Mouse (Mus musculus) MEL (cell line): ENCODE results near the gene Jup. TPM values are rescaled to one million over a fixed set of nuclear protein-coding genes. Genes with fewer than 3 reads are reported as not detected.

ENCODE experiments used
- DNase-seq: peaks from one replicate; pipeline ENCODE4 v3.0.0; 2011; ENCODE audit warnings: low read depth, low spot score
- H3K27ac ChIP-seq: 2 replicates; pipeline ENCODE4 v1.5.1; 2012; ENCODE audit warnings: low read depth, mild to moderate bottlenecking, control low read depth, low read length, moderate library complexity; ENCODE audit not compliant: control insufficient read depth
- H3K27me3 ChIP-seq, 2 experiments: fragments of 150-350 bp in 1 of 2; sonication (generic) in 1 of 2; 2 replicates each; pipeline ENCODE4 v1.6.1; 2012; ENCODE audit warnings: low read length in 2 of 2, mild to moderate bottlenecking in 2 of 2, improper control_type of control experiment in 1 of 2, moderate library complexity in 1 of 2; ENCODE audit not compliant: insufficient read depth in 2 of 2, control insufficient read depth in 1 of 2
- H3K36me3 ChIP-seq, 2 experiments: 2 replicates each; pipeline ENCODE4 v1.6.1; 2012 to 2014; ENCODE audit warnings: low read length in 2 of 2, improper control_type of control experiment in 1 of 2, inconsistent platforms in 1 of 2, mild to moderate bottlenecking in 1 of 2; ENCODE audit not compliant: insufficient read depth in 2 of 2, control insufficient read depth in 1 of 2
- H3K4me1 ChIP-seq, 2 experiments: fragments of 150-350 bp in 1 of 2; sonication (generic) in 1 of 2; 2 replicates each; pipeline ENCODE4 v1.6.1; 2012; ENCODE audit warnings: low read length in 2 of 2, improper control_type of control experiment in 1 of 2, mild to moderate bottlenecking in 1 of 2; ENCODE audit not compliant: insufficient read depth in 2 of 2, control insufficient read depth in 1 of 2
- H3K4me3 ChIP-seq, 2 experiments: fragments of 150-350 bp in 1 of 2; sonication (generic) in 1 of 2; 2 replicates each; pipeline ENCODE4 v1.5.1; 2012; ENCODE audit warnings: low read depth in 2 of 2, low read length in 2 of 2, mild to moderate bottlenecking in 2 of 2, moderate library complexity in 2 of 2, control low read depth in 1 of 2, improper control_type of control experiment in 1 of 2; ENCODE audit not compliant: control insufficient read depth in 1 of 2, insufficient read depth in 1 of 2
- H3K79me2 ChIP-seq: 2 replicates; pipeline ENCODE4 v1.6.1; 2012; ENCODE audit warnings: mild to moderate bottlenecking, low read length, moderate library complexity; ENCODE audit not compliant: control insufficient read depth, poor library complexity, insufficient read depth
- H3K9ac ChIP-seq: 2 replicates; pipeline ENCODE4 v1.6.1; 2012; ENCODE audit warnings: low read depth, mild to moderate bottlenecking, control low read depth, low read length, moderate library complexity; ENCODE audit not compliant: control insufficient read depth, poor library complexity, severe bottlenecking
- H3K9me3 ChIP-seq: fragments of 150-350 bp; sonication (generic); replicated peaks from 2 replicates; pipeline ENCODE4 v1.6.1; 2012; ENCODE audit warnings: mild to moderate bottlenecking, low read length, improper control_type of control experiment, moderate library complexity; ENCODE audit not compliant: insufficient read depth
- CHD1 ChIP-seq: IDR thresholded peaks from 2 replicates; pipeline ENCODE4 v1.6.1; 2012; ENCODE audit warnings: low read depth, mild to moderate bottlenecking, inconsistent platforms, low read length, improper control_type of control experiment
- CHD2 ChIP-seq: IDR thresholded peaks from 2 replicates; pipeline ENCODE4 v1.6.1; 2011; ENCODE audit warnings: low read length, improper control_type of control experiment
- CTCF ChIP-seq, 3 experiments: IDR thresholded peaks in 2 of 3; conservative IDR thresholded peaks in 1 of 3; 2 replicates each; pipeline ENCODE4 v1.5.1; 2011 to 2012; ENCODE audit warnings: low read length in 3 of 3, low read depth in 2 of 3, mild to moderate bottlenecking in 2 of 3, improper control_type of control experiment in 1 of 3, inconsistent platforms in 1 of 3, mixed read lengths in 1 of 3, moderate library complexity in 1 of 3; ENCODE audit not compliant: control insufficient read depth in 1 of 3, insufficient read depth in 1 of 3, poor library complexity in 1 of 3, severe bottlenecking in 1 of 3
- E2F4 ChIP-seq: IDR thresholded peaks from 2 replicates; pipeline ENCODE4 v1.6.1; 2011; ENCODE audit warnings: low read depth, low read length, improper control_type of control experiment, borderline replicate concordance
- ELF1 ChIP-seq: IDR thresholded peaks from 2 replicates; pipeline ENCODE4 v1.6.1; 2014; ENCODE audit warnings: low read depth, mild to moderate bottlenecking, inconsistent platforms, low read length, improper control_type of control experiment, moderate library complexity
- GABPA ChIP-seq: IDR thresholded peaks from 2 replicates; pipeline ENCODE4 v1.6.1; 2012; ENCODE audit warnings: low read depth, mild to moderate bottlenecking, inconsistent platforms, low read length, improper control_type of control experiment, moderate library complexity
- HCFC1 ChIP-seq: IDR thresholded peaks from 2 replicates; pipeline ENCODE4 v1.6.1; 2012; ENCODE audit warnings: low read depth, mild to moderate bottlenecking, inconsistent platforms, low read length, improper control_type of control experiment, moderate library complexity
- JUND ChIP-seq: IDR thresholded peaks from 2 replicates; pipeline ENCODE4 v1.6.1; 2011; ENCODE audit warnings: low read depth, mild to moderate bottlenecking, improper control_type of control experiment, low read length
- MAFK ChIP-seq: IDR thresholded peaks from 2 replicates; pipeline ENCODE4 v1.6.1; 2011; ENCODE audit warnings: low read depth, mild to moderate bottlenecking, low read length, improper control_type of control experiment, borderline replicate concordance
- MAZ ChIP-seq: IDR thresholded peaks from 2 replicates; pipeline ENCODE4 v1.6.1; 2012; ENCODE audit warnings: low read depth, mild to moderate bottlenecking, inconsistent platforms, low read length, improper control_type of control experiment
- MXI1 ChIP-seq: IDR thresholded peaks from 2 replicates; pipeline ENCODE4 v1.6.1; 2011; ENCODE audit warnings: mild to moderate bottlenecking, low read depth, low read length, improper control_type of control experiment
- MYB ChIP-seq: IDR thresholded peaks from 2 replicates; pipeline ENCODE4 v1.6.1; 2011; ENCODE audit warnings: mild to moderate bottlenecking, low read depth, low read length, improper control_type of control experiment
- NRF1 ChIP-seq: IDR thresholded peaks from 2 replicates; pipeline ENCODE4 v1.6.1; 2014; ENCODE audit warnings: low read depth, mild to moderate bottlenecking, inconsistent platforms, low read length, improper control_type of control experiment, moderate library complexity; ENCODE audit not compliant: poor library complexity, insufficient read depth, severe bottlenecking
- POLR2A ChIP-seq, 2 experiments: IDR thresholded peaks; 2 replicates each; pipeline ENCODE4 v1.6.1; 2011 to 2012; ENCODE audit warnings: low read length in 2 of 2, mild to moderate bottlenecking in 2 of 2, control low read depth in 1 of 2, improper control_type of control experiment in 1 of 2, low read depth in 1 of 2, moderate library complexity in 1 of 2; ENCODE audit not compliant: control insufficient read depth in 1 of 2, insufficient read depth in 1 of 2, poor library complexity in 1 of 2
- POLR2AphosphoS2 ChIP-seq: IDR thresholded peaks from 2 replicates; pipeline ENCODE4 v1.6.1; 2011; ENCODE audit warnings: low read length, improper control_type of control experiment
- RAD21 ChIP-seq: IDR thresholded peaks from 2 replicates; pipeline ENCODE4 v1.6.1; 2011; ENCODE audit warnings: mild to moderate bottlenecking, low read depth, low read length, improper control_type of control experiment
- RCOR1 ChIP-seq: IDR thresholded peaks from 2 replicates; pipeline ENCODE4 v1.6.1; 2012; ENCODE audit warnings: low read depth, mild to moderate bottlenecking, inconsistent platforms, low read length, improper control_type of control experiment
- SIN3A ChIP-seq: IDR thresholded peaks from 2 replicates; pipeline ENCODE4 v1.6.1; 2012; ENCODE audit warnings: low read length, improper control_type of control experiment, inconsistent platforms
- TAL1 ChIP-seq: IDR thresholded peaks from 2 replicates; pipeline ENCODE4 v1.6.1; 2012; ENCODE audit warnings: mild to moderate bottlenecking, inconsistent platforms, low read length, moderate library complexity, mixed read lengths
- UBTF ChIP-seq: IDR thresholded peaks from 2 replicates; pipeline ENCODE4 v1.6.1; 2012; ENCODE audit warnings: low read depth, mild to moderate bottlenecking, inconsistent platforms, low read length, improper control_type of control experiment, moderate library complexity, borderline replicate concordance; ENCODE audit not compliant: insufficient read depth
- USF2 ChIP-seq, 2 experiments: IDR thresholded peaks; 2 replicates each; pipeline ENCODE4 v1.6.1; 2011 to 2012; ENCODE audit warnings: improper control_type of control experiment in 2 of 2, low read length in 2 of 2, borderline replicate concordance in 1 of 2, inconsistent platforms in 1 of 2, low read depth in 1 of 2, mild to moderate bottlenecking in 1 of 2; ENCODE audit not compliant: insufficient read depth in 1 of 2
- ZC3H11A ChIP-seq: IDR thresholded peaks from 2 replicates; pipeline ENCODE4 v1.6.1; 2012; ENCODE audit warnings: low read depth, mild to moderate bottlenecking, inconsistent platforms, low read length, improper control_type of control experiment
- ZMIZ1 ChIP-seq: IDR thresholded peaks from 2 replicates; pipeline ENCODE4 v1.6.1; 2012; ENCODE audit warnings: low read depth, mild to moderate bottlenecking, inconsistent platforms, low read length, improper control_type of control experiment, moderate library complexity
- ZNF384 ChIP-seq: IDR thresholded peaks from 2 replicates; pipeline ENCODE4 v1.6.1; 2012; ENCODE audit warnings: low read depth, mild to moderate bottlenecking, inconsistent platforms, low read length, improper control_type of control experiment
- polyA plus RNA-seq, 2 experiments: library from polyadenylated mRNA; stranded (reverse) in 1 of 2; unstranded in 1 of 2; fragments of >175 nt in 1 of 2; fragments of >200 nt in 1 of 2; gene quantifications; 2 replicates each; pipeline versions ENCODE4 v1.2.1 to v1.2.4; 2012; ENCODE audit warnings: low replicate concordance in 2 of 2, low read depth in 1 of 2; ENCODE audit not compliant: insufficient read length in 2 of 2, insufficient read depth in 1 of 2, missing spikeins in 1 of 2
- total RNA-seq: library from RNA; depleted of rRNA; stranded (reverse); fragments of 300-350 nt; gene quantifications from 2 replicates; pipeline ENCODE4 v1.2.3, GENCODE M21; 2012

Gene Jup
- total and polyA plus RNA-seq, 3 experiments, result 1.0 to 8.5 TPM; not detected in 1

DNA sequence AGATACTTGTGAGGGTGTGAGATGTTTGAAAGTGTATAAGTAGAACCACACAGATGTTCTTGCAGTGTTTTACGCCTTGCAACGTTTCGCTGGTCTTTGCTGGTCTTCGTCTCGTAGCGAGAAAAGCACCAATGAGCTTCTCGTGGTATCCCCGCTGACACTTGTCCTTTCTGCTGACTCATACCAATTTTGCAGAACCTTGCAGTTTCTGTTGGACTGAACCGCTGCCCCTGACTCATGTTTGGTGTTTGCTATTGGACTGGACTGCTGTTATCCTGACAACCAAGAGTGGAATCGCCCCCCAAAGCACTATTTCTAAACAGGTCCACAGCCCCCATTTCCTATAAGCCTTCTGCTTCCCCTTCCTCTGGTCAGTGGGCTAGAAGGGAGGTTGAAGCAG, 53.3 kb downstream of the Jup start:
- Histone ChIP-seq H3K36me3 (no peaks in the 10 kb centered on the region), H3K27ac (no peak overlapping the region), H3K4me3 (no peak overlapping the region), H3K79me2 (no peaks in the 10 kb centered on the region), H3K9me3 (no peaks in the 10 kb centered on the region), H3K27me3 (peaks cover 0 to 6% of the 10 kb centered on the region in 2 experiments; a peak in 3 of 4 replicates), H3K9ac (no peak overlapping the region), H3K4me1 (no peaks in the 10 kb centered on the region)
- DNase-seq, result no peak
- TF ChIP-seq USF2 (IDR thresholded peaks at IDR 0.05; ENCODE audit: borderline replicate concordance in 1 of 2, insufficient read depth in 1 of 2, low read depth in 1 of 2, low read length in 2 of 2) (no peak), MXI1 (no peak), HCFC1 (no peak), NRF1 (no peak), CHD2 (no peak), UBTF (no peak), ZC3H11A (no peak), SIN3A (no peak), POLR2AphosphoS2 (no peak), RCOR1 (no peak), MAZ (no peak), MAFK (no peak), RAD21 (no peak), POLR2A (IDR thresholded peaks at IDR 0.05; ENCODE audit: control insufficient read depth in 1 of 2, insufficient read depth in 1 of 2, low read depth in 1 of 2, low read length in 2 of 2, poor library complexity in 1 of 2) (no peak), MYB (no peak), CHD1 (no peak), TAL1 (no peak), E2F4 (no peak), CTCF (IDR thresholded peaks at IDR 0.05 in 2 of 3, conservative IDR thresholded peaks at IDR 0.05 in 1 of 3; ENCODE audit: control insufficient read depth in 1 of 3, insufficient read depth in 1 of 3, low read depth in 2 of 3, low read length in 3 of 3, poor library complexity in 1 of 3, severe bottlenecking in 1 of 3) (no peak), ELF1 (no peak)
- TF ChIP-seq, all 39 proteins: peak for 0

DNA sequence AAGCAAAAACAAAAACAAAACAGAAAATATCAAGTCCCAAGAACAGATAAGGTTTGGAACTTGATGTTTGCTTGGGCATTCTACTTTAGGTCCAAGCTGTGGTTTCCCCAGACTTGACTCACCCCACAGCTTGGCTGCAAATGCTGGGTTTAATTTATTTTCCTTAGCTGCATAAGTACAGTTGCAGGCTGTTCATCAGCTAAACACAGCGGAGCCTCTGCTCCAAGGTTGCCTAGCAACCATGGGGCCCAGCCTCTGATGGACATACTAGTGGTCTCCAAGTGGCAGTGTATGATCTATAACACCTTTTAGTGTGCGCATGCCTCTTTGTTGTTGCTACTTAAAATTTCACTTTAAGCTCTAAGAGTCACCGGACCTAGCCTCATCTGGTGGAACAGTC, 61.8 kb downstream of the Jup start:
- H3K4me3 ChIP-seq, result no peak overlapping the region
- H3K4me1 ChIP-seq, result no peaks in the 10 kb centered on the region
- DNase-seq, result no peak
- H3K9ac ChIP-seq, result no peak overlapping the region
- no peaks in the 10 kb centered on the region for H3K79me2 ChIP-seq
- H3K36me3 ChIP-seq, result no peaks in the 10 kb centered on the region
- H3K9me3 ChIP-seq, result no peaks in the 10 kb centered on the region
- peaks cover 1 to 13% of the 10 kb centered on the region in 2 experiments for H3K27me3 ChIP-seq
- no peak overlapping the region for H3K27ac ChIP-seq
- TF ChIP-seq GABPA, result no peak
- TF ChIP-seq RAD21, result no peak
- no peak for TF ChIP-seq RCOR1
- TF ChIP-seq MXI1, result no peak
- no peak for TF ChIP-seq ZMIZ1
- TF ChIP-seq USF2 (IDR thresholded peaks at IDR 0.05; ENCODE audit: borderline replicate concordance in 1 of 2, insufficient read depth in 1 of 2, low read depth in 1 of 2, low read length in 2 of 2), result no peak
- no peak for TF ChIP-seq POLR2A (IDR thresholded peaks at IDR 0.05; ENCODE audit: control insufficient read depth in 1 of 2, insufficient read depth in 1 of 2, low read depth in 1 of 2, low read length in 2 of 2, poor library complexity in 1 of 2)
- TF ChIP-seq ZNF384, result no peak
- TF ChIP-seq ELF1, result no peak
- no peak for TF ChIP-seq MAZ
- TF ChIP-seq E2F4, result no peak
- no peak for TF ChIP-seq NRF1
- TF ChIP-seq JUND, result no peak
- no peak for TF ChIP-seq MYB
- no peak for TF ChIP-seq CHD2
